Mouse (Mus musculus): ENCODE results near the gene Jaml. TPM values are rescaled to one million over a fixed set of nuclear protein-coding genes. Genes with fewer than 3 reads are reported as not detected.
"Not testable (repeated sequence)": the region's sequence is repeated elsewhere in the genome, so short reads cannot be mapped to it uniquely, and the experiment has no call there.

The Jaml gene
- polyA plus RNA-seq (2015; fragmentation: Nextera tagmentation; extraction: Ambion mirVana) = 0.45 and 0.60 TPM in 2 replicates

DNA sequence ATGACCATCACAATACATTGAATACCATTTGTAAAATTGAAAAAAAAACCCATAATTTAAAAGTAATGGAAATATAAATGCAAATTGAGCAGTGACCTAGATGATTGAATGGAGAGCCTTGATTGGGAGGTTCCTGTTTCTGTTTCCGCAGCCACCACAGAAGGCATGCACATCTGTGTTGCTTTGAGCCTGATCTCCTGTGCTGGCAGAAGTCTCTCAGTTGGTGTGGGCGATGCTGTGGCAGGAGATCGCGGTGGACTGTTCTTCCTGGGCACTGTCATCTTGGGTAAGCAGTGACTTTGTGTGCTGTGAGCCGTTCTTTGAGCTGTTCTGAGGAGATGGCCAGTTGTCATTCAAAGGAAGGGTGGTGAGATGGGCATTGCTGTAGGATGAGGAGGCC is at the start of gene Jaml:
Gene Jaml (plus strand): TSS at position 173 of the 400 bp plus-strand sequence.
- Histone ChIP-seq H3K4me2 (ENCODE audit: low read depth, low read length) (no peak within 1 kb of the TSS), H3K27me3 (ENCODE audit: control insufficient read depth, insufficient read depth, low read depth, low read length) (no peaks in the 10 kb centered on the region), H3K27ac (ENCODE audit: low read length) (no peak within 1 kb of the TSS), H3K4me1 (replicated peaks; ENCODE audit: control insufficient read depth, insufficient read depth, low read length) (no peaks in the 10 kb centered on the region), H3K9ac (ENCODE audit: low read length) (no peak within 1 kb of the TSS), H3K36me3 (ENCODE audit: control insufficient read depth, insufficient read depth, low read length) (no peaks in the 10 kb centered on the region), H3K4me3 (ENCODE audit: low read length) (no peak within 1 kb of the TSS), H3K9me3 (ENCODE audit: control insufficient read depth, low read length) (no peaks in the 10 kb centered on the region)
- no peak for ATAC-seq (ENCODE audit: low read depth)
- WGBS = 87% methylated on average over 5 of the region's 5 CpGs

- WGBS = 54% methylated on average over 6 of the region's 6 CpGs
- H3K27me3 ChIP-seq (ENCODE audit: control insufficient read depth, insufficient read depth, low read depth, low read length) = no peaks in the 10 kb centered on the region; the same call in 1 of the 2 replicates
These were observed 48.6 kb upstream of the Jaml start for GRCm38 (mm10) chr9:45030341-45030740.

DNA sequence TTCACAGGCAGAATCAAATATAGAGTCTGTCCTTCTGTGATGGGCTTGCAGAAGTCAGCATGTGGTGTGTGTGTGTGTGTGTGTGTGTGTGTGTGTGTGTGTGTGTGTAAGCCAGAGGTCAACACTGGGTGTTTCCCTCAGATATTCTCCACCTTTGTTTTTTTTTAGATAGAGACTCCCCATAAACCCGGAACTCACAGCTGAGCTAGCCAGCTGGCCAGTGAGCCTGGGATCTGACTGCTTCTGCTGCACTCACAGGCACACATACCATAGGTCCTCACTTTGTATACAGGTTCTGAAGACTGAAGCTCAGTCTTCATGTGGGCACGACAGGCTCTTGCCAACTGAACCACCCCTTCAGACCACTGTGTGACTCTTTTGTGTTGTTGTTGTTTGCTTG is 46.7 kb upstream of the Jaml start:
- Histone ChIP-seq H3K9ac (ENCODE audit: low read length) (no peak overlapping the region), H3K4me3 (ENCODE audit: low read length) (no peak overlapping the region), H3K27ac (ENCODE audit: low read length) (no peak overlapping the region), H3K36me3 (ENCODE audit: control insufficient read depth, insufficient read depth, low read length) (no peaks in the 10 kb centered on the region), H3K4me1 (replicated peaks; ENCODE audit: control insufficient read depth, insufficient read depth, low read length) (no peaks in the 10 kb centered on the region), H3K9me3 (ENCODE audit: control insufficient read depth, low read length) (no peaks in the 10 kb centered on the region), H3K4me2 (ENCODE audit: low read depth, low read length) (no peak overlapping the region), H3K27me3 (ENCODE audit: control insufficient read depth, insufficient read depth, low read depth, low read length) (no peaks in the 10 kb centered on the region)
- WGBS = 45% methylated on average over 2 of the region's 2 CpGs
- ATAC-seq (ENCODE audit: low read depth) = no peak

More at GRCm38 (mm10) chr9:45030341-45030740, 48.6 kb upstream of the Jaml start:
- Histone ChIP-seq H3K4me2 (ENCODE audit: low read depth, low read length) (no peak overlapping the region), H3K36me3 (ENCODE audit: control insufficient read depth, insufficient read depth, low read length) (no peaks in the 10 kb centered on the region), H3K9me3 (ENCODE audit: control insufficient read depth, low read length) (no peaks in the 10 kb centered on the region), H3K4me1 (replicated peaks; ENCODE audit: control insufficient read depth, insufficient read depth, low read length) (no peaks in the 10 kb centered on the region), H3K27ac (ENCODE audit: low read length) (no peak overlapping the region), H3K9ac (ENCODE audit: low read length) (no peak overlapping the region), H3K4me3 (ENCODE audit: low read length) (no peak overlapping the region)
- ATAC-seq (ENCODE audit: low read depth) = no peak

DNA sequence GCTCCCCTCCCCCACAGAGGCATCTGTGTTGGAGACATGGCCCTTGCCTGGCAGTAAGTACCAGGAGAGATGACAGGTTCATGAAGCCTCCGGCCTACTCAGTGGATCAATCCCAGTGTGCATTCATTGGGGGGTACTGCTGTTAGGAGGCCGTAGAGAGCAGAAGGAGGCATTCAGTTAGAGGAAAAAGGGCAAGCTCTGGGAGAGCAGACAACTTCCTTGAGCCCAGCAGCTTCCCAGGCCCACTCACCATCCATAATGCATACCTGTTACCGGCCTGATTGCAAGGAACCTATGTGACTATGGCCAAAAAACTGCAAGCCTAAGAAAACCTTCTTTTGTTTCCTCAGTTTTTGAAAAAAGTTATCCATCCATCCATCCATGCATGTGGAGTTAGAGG is 44.5 kb upstream of the Jaml start:
- H3K4me2 ChIP-seq (ENCODE audit: low read depth, low read length) = no peak overlapping the region
- no peaks in the 10 kb centered on the region for H3K27me3 ChIP-seq (ENCODE audit: control insufficient read depth, insufficient read depth, low read depth, low read length)

DNA sequence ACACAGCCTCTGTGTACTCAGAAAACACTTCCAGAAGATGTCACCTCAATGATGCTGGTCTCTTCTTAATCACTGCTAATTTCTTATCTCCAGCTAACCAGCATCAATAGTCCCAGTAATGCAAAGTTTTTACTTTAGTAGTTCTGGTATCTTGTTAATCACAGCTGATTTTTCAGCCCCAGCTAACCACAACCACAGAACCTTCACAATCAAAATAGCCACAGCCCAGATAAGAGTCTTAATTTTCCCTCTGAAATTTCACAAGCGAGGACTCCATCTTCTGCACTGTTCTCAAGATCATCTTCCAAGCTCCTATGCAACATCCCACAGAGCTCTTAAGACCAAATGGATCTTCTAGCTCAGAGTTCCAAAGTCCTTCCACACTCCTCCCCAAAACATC is 41.2 kb upstream of the Jaml start:
- not testable (repeated sequence) for H3K4me3 ChIP-seq (ENCODE audit: low read length); H3K4me1 ChIP-seq (replicated peaks; ENCODE audit: control insufficient read depth, insufficient read depth, low read length); H3K9me3 ChIP-seq (ENCODE audit: control insufficient read depth, low read length); H3K27ac ChIP-seq (ENCODE audit: low read length); ATAC-seq (ENCODE audit: low read depth); H3K4me2 ChIP-seq (ENCODE audit: low read depth, low read length); H3K36me3 ChIP-seq (ENCODE audit: control insufficient read depth, insufficient read depth, low read length); H3K9ac ChIP-seq (ENCODE audit: low read length)
- peaks cover 16% of the 10 kb centered on the region for H3K27me3 ChIP-seq (ENCODE audit: control insufficient read depth, insufficient read depth, low read depth, low read length)
- 78% methylated on average over 1 of the region's 1 CpGs for WGBS

More for the DNA sequence above, 44.5 kb upstream of the Jaml start:
- no peak overlapping the region for H3K4me3 ChIP-seq (ENCODE audit: low read length)
- H3K4me1 ChIP-seq (replicated peaks; ENCODE audit: control insufficient read depth, insufficient read depth, low read length) = no peaks in the 10 kb centered on the region
- no peak overlapping the region for H3K9ac ChIP-seq (ENCODE audit: low read length)
- no peaks in the 10 kb centered on the region for H3K9me3 ChIP-seq (ENCODE audit: control insufficient read depth, low read length)
- ATAC-seq (ENCODE audit: low read depth) = no peak
- no peak overlapping the region for H3K27ac ChIP-seq (ENCODE audit: low read length)
- WGBS = 74% methylated on average over 3 of the region's 3 CpGs
- H3K36me3 ChIP-seq (ENCODE audit: control insufficient read depth, insufficient read depth, low read length) = no peaks in the 10 kb centered on the region

DNA sequence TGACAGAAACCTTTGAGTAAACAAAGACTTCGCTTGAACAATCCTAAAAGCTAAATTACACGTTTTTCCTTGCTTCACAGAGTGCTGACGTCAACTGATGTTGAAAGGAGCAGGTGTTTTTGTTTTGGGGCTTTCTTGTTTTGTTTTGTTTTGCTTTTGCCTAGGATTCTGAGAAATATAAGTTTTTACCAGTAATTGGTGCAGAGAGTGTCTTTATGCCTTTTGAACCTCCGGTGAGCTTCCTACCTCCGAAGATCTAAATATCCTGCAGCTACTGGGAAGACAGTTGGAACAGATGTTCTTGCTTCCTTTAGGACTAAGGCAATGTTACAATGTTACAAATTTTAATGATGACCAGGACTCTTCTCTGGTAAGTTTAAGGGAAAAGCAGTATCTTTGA is 39.5 kb upstream of the Jaml start, which contains the start of gene Mpzl2:
Gene Mpzl2 (plus strand): TSS at position 301 of the 400 bp plus-strand sequence.
- Histone ChIP-seq H3K9me3 (ENCODE audit: control insufficient read depth, low read length) (no peaks in the 10 kb centered on the region), H3K4me2 (ENCODE audit: low read depth, low read length) (peak within 1 kb of the TSS; percentile 36), H3K4me1 (replicated peaks; ENCODE audit: control insufficient read depth, insufficient read depth, low read length) (peaks cover 8% of the 10 kb centered on the region; the same call in 1 of the 2 replicates), H3K9ac (ENCODE audit: low read length) (peak within 1 kb of the TSS; percentile 28; the same call in 1 of the 2 replicates), H3K27me3 (ENCODE audit: control insufficient read depth, insufficient read depth, low read depth, low read length) (peaks cover 18% of the 10 kb centered on the region), H3K36me3 (ENCODE audit: control insufficient read depth, insufficient read depth, low read length) (no peaks in the 10 kb centered on the region), H3K27ac (ENCODE audit: low read length) (peak within 1 kb of the TSS; percentile 41), H3K4me3 (ENCODE audit: low read length) (0 out of 2 replicates have a peak within 1 kb of the TSS, but pooled peaks have one; percentile 9)
- 47% methylated on average over 5 of the region's 5 CpGs for WGBS
- no peak for ATAC-seq (ENCODE audit: low read depth)

DNA sequence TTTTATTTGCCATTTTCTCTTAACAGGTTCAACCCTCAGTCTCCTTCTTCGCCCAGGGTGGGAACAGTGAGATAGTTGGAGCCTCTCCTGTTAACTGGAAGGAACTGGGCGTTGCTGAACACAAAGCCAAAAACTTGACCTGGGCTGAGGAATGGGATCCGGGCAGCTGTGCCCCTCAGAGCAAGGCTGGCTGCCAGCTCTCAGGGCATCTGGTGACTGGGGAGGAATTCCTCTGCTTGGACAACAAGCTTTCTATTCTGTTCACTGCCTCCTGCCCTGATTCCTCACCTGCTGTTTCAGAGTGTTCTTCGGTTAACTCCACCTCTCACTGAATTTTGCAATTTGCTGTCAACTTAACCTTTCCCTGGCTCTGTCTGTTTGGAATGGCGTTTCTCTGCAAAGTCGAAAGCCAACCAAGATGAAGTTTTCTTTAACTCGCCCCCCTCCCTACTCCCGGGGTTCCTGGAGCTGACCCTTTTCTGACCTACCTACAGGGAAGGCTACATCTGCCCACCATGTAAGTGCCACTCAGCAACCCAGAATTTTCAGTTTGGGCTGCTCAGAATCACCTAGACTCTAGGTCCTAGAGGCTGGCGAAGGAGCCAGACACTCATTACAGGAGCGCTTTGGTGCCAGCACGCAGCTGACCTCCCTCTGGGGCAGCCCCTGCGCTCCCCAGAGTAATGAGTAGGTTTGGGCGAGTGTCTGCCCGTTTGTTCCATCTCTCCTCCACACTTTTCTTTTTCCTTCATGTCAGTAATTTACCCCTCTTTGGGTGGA is 38.7 kb upstream of the Jaml start:
- Histone ChIP-seq H3K4me3 (ENCODE audit: low read length) (peak overlapping the region; percentile 9; the same call in 1 of the 2 replicates), H3K27me3 (ENCODE audit: control insufficient read depth, insufficient read depth, low read depth, low read length) (peaks cover 18% of the 10 kb centered on the region), H3K27ac (ENCODE audit: low read length) (peak overlapping the region; percentile 41), H3K36me3 (ENCODE audit: control insufficient read depth, insufficient read depth, low read length) (0 out of 2 replicates have a peak, but pooled peaks cover 2% of the 10 kb centered on the region), H3K4me2 (ENCODE audit: low read depth, low read length) (peak overlapping the region; percentile 36), H3K4me1 (replicated peaks; ENCODE audit: control insufficient read depth, insufficient read depth, low read length) (peaks cover 8% of the 10 kb centered on the region; the same call in 1 of the 2 replicates), H3K9me3 (ENCODE audit: control insufficient read depth, low read length) (no peaks in the 10 kb centered on the region), H3K9ac (ENCODE audit: low read length) (peak overlapping the region; percentile 28; the same call in 1 of the 2 replicates)
- no peak for ATAC-seq (ENCODE audit: low read depth)
- WGBS = 10% methylated on average over 14 of the region's 14 CpGs

DNA sequence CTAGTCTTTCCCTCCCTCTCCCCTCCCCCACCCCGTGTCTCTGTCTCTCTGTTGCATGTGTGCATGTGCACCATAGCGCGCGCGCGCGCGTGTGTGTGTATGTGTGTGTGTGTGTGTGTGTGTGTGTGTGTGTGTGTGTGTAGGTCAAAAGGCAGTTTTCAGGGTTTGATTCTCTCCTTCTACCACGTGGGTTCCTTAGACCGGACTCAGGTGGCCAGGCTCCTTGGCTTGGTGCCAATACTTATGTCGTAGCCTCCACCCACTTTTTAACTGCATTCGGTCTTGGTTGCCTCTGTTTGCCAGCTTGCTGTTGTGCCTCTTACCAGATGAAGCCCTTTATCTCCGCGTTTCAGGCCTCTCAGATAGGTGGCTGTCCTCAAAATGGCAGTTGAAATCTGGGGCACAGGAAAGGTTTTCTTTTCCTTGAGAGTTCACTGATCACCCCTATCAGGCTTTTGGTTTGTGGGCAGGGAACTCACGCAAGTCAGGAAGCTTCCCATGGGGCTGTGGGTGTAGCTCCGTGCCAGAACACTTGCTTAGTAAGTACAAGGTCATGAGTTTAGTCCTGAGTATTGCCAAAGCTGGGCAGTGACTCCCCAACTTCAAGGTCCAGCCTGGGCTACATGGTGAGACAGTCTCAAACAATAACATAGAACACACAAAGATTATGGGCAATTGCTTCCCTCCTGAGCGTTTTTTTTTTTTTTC is 37.7 kb upstream of the Jaml start:
- Histone ChIP-seq H3K4me3 (ENCODE audit: low read length) (no peak overlapping the region), H3K4me2 (ENCODE audit: low read depth, low read length) (peak overlapping the region; percentile 36; the same call in 1 of the 2 replicates), H3K27ac (ENCODE audit: low read length) (peak overlapping the region; percentile 7; the same call in 1 of the 2 replicates)

More for the DNA sequence above, 37.7 kb upstream of the Jaml start:
- Histone ChIP-seq H3K4me1 (replicated peaks; ENCODE audit: control insufficient read depth, insufficient read depth, low read length) (peaks cover 8% of the 10 kb centered on the region; the same call in 1 of the 2 replicates), H3K27me3 (ENCODE audit: control insufficient read depth, insufficient read depth, low read depth, low read length) (peaks cover 18% of the 10 kb centered on the region), H3K9me3 (ENCODE audit: control insufficient read depth, low read length) (no peaks in the 10 kb centered on the region), H3K9ac (ENCODE audit: low read length) (no peak overlapping the region; the same call in 1 of the 2 replicates), H3K36me3 (ENCODE audit: control insufficient read depth, insufficient read depth, low read length) (0 out of 2 replicates have a peak, but pooled peaks cover 2% of the 10 kb centered on the region)
- ATAC-seq (ENCODE audit: low read depth) = no peak
- 34% methylated on average over 17 of the region's 17 CpGs for WGBS
